Mouse (Mus musculus) lung, postnatal 14 days (tissue): ENCODE data around the gene Scn1a.

ENCODE experiments used
- DNase-seq: peaks from one replicate; pipeline ENCODE4 v3.0.0; 2021

Gene Scn1a

GRCm38 (mm10) chr2:66240334-66240733 is 200.3 kb downstream of the Scn1a start:
- DNase-seq = no peak

- peak; percentile 7 for DNase-seq
Observed at GRCm38 (mm10) chr2:66238886-66239285, 201.8 kb downstream of the Scn1a start.

DNA sequence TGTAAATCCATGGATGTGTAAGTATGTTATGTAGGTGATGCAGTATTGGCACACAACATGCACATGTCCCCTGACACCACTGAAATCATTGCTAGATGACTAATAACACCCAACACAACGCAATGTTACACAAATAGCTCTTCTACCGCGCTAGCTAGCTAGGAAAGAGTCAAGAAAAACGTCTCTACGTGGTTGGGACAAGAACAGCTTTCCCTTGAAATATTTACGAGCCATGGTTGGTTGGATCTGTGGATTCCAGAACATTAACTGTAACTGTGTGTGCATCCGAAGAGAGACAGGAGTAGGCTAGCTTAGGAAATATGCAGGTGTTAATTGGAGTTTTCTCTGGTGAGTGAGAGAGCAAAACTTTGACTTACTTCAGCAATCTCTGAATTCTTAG is 219.7 kb downstream of the Scn1a start:
- no peak for DNase-seq
